Mouse (Mus musculus) brain, embryonic 14.5 days (tissue): Measurements from ENCODE around the gene Rfx3.

ENCODE experiments used
- CTCF ChIP-seq: fragments of 200-500 bp; IDR thresholded peaks from 2 replicates; pipeline ENCODE4 v1.5.1; 2012; ENCODE audit warnings: inconsistent platforms, mild to moderate bottlenecking, moderate library complexity, borderline replicate concordance; ENCODE audit not compliant: insufficient read depth, insufficient read length; ENCODE audit errors: extremely low read depth
- POLR2A ChIP-seq: fragments of 200-500 bp; IDR thresholded peaks from 2 replicates; pipeline ENCODE4 v1.6.1; 2012; ENCODE audit warnings: mild to moderate bottlenecking, inconsistent platforms, borderline replicate concordance; ENCODE audit not compliant: poor library complexity, insufficient read depth, insufficient read length, severe bottlenecking; ENCODE audit errors: extremely low read depth

GRCm38 (mm10) chr19:28011396-28011717, 391 bp upstream of the Rfx3 start:
- TF ChIP-seq CTCF (no peak), POLR2A (peak; percentile 87; the same call in 1 of the 2 replicates)
